Mouse (Mus musculus): Measurements from ENCODE around the gene Brca2.
"Not testable (repeated sequence)": the region's sequence is repeated elsewhere in the genome, so short reads cannot be mapped to it uniquely, and the experiment has no call there.

The Brca2 gene

DNA sequence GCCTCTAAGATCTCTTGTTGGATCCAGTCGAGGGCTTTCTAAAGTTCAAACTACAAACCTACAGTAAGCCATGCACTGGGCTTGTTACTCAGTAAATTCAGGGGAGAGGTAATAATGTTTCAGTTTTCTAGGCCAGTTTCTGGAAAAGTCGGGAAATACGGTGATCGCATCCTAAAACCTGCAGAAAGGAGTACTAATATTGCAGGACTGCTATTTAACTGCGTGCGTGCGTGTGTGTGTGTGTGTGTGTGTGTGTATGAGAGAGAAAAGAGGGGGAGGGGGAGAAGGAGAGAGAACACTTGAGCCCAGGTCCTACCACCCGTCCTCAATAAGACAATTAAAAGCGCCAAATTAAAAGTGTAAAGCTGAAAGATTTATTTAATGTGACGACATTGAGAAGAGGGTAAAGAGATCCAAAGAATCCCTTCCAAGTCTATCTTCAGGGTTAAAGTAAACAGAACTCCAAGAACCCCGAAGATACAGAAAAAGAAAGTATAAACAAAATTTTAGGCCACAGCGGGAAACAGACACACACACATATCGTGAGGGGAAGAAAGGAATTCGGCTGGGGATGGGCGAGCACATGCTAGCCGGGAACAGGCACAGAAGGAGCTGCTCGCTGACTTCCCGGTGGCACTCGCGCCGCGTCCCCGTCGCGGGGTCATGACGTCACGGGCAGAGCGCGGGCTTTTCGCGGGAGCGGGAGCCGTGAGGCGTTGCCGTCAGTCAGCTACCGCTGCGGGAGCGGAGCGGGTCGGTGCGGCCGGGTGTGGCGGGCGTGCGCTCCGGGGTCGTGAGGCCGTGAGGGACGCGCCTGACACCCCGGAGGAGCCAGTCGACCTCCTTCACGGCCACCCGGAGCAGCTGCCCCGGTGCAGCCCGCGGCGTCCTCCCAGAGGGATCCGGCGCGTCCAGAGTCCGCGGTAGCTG is at the start of gene Brca2:
Gene Brca2 (plus strand): TSS at position 694 of the 930 bp plus-strand sequence.
- peak; percentile 92 for DNase-seq (ENCODE audit: low read depth, low spot score)

DNA sequence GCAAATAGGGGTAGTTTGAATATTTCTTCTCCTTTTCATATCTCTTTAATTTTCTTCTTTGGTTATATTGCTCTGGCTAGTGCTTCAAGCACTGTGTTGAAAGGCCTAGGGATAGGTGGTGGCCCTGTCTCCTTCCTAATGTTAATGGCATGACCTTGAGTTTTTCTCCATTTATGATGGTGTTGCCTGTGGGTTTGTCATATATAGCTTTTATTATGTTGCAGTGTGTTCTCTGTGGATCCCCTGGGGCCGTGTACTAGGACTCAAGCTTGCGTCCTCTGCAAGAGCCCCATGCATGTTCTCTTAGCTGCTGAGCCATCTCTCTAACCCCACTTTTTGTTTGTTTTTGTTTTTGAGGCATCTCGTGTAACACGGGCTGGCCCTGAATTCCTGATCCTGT is 45.1 kb upstream of the Brca2 start:
- no peak for DNase-seq (ENCODE audit: low read depth, low spot score)

DNA sequence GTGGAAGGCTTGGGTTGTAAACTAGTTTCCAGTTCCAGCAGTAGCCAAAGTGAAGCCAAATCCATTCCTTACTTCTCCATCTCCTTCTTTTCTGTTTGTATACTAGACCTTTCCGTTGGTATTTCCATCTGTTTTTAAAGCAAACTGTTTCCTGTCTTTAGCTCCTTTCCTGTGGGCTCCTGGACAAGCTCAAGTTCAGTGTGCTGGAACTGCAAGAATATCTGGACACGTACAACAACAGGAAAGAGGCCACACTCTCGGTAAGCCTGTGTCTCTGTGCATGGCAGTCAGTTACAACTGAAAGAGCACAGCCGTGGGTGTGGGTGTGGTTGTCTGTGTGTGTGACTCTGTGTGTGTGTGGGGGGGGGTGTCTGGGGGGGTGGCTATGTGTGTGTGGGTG is 43.8 kb upstream of the Brca2 start:
- DNase-seq (ENCODE audit: low read depth, low spot score) = no peak

DNA sequence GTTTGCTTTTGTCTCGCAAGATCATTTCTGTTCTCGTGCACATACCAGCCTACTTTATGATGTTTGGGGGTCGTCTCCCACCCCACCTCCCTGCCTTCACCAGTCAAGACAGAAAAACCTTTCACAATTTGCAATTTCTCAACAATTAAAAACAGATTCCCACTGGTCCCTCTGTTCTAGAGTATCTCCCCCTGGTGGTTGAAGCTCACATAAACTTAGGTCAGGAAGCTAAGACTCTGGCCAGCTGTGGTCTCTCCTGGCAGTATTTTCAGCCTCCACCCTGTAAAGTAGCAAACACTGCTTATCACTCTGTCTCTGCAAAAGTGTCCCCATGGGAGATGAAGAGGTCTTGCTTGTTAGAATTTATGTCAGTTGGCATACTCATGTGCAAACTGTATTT is 37.2 kb upstream of the Brca2 start:
- peak; percentile 41 for DNase-seq (ENCODE audit: low read depth, low spot score)

DNA sequence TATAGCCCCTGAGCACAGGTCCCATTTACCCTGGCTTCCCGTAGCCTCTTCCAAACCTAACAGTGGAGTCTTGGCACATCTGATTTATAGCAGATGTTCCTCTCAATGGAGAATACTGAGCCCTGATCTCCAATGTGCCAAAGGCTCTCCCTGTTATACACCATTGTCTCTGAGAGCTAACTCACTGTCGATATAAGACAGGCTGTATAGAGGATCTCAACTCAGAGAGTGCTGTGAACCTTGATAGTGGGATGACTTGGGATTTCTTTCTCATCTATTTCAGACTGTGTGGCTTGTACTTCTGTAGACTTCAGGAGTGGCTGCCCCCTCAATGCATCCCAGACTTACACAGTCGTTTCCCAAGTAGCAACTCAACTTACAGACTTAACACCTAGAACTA is 32.1 kb upstream of the Brca2 start:
- no peak for DNase-seq (ENCODE audit: low read depth, low spot score)

DNA sequence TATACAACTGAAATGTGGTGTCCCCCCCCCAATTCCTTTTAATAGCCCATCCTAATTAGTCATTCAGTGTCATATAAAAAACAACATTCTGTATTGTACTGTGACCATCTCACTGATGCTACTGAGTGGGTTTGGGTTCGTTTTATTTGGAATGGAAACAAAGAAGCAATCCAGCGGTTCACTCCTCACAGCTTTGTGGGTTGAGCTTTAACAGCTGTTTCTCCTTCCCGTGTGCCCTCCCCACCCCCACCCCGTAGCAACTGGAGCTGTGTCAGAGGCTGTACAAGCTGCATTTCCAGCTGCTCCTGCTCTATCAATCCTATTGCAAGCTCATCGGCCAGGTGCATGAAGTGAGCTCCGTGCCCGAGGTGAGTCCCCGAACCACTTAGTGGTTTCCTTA is 31.6 kb upstream of the Brca2 start:
- no peak for DNase-seq (ENCODE audit: low read depth, low spot score)

DNA sequence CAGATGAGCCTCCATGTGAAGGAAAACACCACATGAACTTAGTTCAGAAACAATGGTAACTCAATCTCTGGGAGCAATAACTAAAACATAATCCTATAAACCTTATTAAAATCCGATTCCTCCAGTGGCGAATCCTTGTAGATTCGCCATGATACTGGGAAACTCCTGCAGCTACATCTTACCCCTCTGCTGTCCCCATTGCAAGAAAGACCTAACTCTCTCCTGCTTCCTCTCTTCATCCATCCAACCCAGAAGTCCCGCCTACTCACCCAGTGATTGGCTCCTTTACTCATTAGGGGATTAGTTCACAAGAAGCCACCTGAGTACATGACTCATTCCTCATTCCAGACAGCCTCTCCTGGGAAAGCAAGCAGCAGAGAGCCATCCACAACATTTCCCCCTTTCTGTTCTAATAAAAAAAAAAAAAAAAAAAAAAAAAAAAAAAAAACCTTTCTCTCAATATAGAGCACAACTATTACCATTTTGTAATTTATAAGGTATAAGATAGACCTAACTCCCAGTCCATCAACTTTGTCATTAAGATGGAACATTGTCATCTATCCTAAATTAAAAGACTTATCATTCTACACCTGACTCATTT is 30.8 kb upstream of the Brca2 start:
- DNase-seq (ENCODE audit: low read depth, low spot score) = not testable (repeated sequence)

DNA sequence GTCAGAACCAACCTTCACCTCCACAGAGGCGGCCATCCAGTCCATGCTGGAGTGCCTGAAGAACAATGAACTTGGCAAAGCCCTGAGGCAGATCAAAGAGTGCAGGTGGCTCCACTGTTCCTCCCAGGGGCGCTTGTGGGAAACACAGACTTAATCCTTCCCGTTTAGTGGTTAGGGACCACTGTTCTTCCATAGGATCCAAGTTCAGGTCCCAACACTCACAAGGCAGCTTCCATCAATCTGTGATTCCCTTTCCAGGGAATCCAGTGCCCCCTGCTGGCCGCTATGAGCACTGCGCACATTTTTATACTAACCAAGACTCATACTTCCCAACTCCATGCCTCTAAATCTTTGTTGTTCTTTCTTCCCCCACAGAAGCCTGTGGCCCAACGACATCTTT is 26.6 kb upstream of the Brca2 start:
- peak; percentile 36 for DNase-seq (ENCODE audit: low read depth, low spot score)

DNA sequence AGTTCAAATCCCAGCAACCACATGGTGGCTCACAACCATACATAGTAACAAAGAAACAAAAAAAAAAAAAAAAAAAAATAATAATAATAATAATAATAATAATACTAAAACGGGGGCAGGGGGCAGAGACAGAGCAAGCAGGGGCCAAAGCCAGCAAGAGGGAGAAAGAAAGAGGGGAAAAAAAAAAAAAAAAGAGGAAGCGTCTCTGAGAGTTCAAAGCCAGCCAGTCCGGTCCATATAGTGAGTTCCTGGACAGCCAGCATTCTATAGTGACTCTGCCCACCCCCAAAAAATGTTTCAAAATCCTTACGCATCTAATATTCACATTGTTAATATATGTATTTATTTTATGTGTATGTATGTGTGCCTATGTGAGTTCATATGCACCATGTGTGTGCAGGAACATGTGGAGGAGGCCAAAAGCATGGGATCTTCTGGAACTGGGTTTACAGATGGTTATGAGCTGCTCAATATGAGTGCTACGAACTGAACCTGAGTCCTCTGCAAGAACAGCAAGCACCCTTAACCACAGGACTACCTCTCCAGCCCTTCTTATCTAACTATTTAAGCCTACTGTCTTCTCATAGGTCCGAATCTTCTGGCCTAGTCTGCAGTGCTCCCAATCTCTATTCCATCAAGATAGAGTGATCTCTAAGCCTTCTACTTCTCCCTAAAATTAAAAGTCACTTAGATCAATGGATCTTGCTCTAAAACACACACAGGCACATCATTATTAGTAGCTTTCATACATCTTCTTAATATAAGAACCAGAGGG is 11.8 kb upstream of the Brca2 start:
- no peak for DNase-seq (ENCODE audit: low read depth, low spot score)

DNA sequence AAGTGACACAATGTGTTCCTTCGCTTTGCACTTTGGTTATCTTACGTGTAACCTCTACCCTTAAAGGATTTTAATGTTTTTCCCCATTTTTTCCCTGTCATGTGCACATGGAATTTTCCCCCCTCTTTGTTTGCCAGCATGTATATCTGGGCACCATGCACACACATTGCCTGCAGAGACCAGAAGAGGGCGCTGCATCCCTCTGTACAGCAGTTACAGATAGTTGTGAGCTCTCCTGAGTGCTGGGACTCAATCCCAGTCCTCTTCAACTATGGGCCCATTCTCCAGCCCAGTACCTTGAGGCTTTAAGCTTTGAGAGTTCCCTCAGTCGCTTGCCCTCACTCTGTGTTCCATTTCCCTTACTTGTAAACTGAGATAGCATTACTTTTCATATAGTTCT is 9.2 kb upstream of the Brca2 start:
- no peak for DNase-seq (ENCODE audit: low read depth, low spot score)

DNA sequence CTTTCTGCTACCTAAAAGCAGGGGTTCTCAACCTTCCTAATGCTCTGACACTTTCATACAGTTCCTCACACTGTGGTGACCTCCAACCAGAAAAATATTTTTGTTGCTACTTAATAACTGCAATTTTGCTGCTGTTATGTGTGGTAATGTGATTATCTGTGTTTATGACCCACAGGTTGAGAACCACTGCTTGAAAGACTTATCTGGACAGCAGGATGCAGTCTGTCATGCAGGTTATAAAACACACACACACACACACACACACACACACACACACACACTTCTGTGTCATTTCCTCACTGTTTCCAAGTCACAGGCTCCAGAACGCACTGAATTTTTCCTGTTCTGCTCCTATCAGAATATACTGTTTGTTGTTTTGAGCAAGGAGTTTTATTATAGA is 8.4 kb upstream of the Brca2 start:
- DNase-seq (ENCODE audit: low read depth, low spot score) = no peak

DNA sequence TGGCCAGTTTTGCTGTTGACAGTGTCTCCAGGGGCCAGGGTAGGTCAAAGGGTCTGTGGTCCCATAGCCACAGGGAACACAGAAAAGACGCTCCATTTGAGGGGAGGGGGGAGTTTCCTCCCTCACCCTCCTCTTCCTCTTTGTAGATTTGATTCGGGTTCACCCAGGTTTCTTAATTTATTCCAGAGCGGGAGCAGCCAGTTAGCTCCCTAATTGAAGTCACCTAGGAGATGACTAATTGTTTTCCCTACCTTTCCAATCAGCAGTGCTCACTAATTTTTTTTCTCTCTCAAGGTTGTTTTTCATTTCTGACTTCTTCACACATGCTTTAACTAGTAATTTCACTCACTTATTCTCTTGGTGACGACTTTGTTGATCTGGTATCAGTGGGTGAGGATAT is 4.4 kb upstream of the Brca2 start, which contains the start of gene Zar1l:
Gene Zar1l (minus strand): TSS at position 101 of the 400 bp plus-strand sequence.
- no peak for DNase-seq (ENCODE audit: low read depth, low spot score)

DNA sequence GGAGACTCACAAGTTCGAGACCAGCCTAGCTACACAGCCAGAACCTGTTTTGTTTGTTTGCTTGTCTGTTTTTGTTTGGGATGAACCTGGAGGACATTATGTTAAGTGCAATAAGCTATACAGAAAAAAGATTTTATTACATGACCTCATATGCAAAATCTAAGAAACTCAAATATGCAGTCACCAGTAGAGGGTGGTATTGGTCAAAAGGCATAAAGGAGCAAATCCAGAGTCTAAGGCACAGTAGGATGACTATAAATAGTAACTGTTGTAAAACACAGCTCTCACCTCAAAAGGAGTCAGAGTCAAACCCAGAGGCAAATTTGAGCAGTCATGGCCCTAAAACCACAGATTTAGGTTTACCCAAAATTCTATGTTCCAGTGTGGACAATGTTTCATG is 2.9 kb upstream of the Brca2 start:
- DNase-seq (ENCODE audit: low read depth, low spot score) = peak; percentile 46

DNA sequence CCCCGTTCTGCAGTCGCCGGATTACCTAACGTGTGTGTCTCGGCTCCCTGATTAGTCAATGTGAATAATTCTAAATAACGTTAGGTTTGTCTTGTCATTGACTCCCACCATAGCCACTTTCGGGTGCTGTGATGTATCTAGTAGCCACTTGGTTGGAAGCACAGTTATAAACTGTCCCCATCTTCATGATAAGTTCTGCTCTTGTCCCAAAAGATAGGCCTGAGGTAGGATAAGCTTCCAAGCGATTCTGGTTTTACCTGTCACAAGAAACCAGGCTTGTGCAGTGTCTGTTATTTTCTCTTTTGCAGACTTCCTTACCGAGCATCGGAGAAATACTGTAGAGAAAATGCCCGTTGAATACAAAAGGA is 421 bp downstream of the Brca2 start:
- DNase-seq (ENCODE audit: low read depth, low spot score) = no peak

DNA sequence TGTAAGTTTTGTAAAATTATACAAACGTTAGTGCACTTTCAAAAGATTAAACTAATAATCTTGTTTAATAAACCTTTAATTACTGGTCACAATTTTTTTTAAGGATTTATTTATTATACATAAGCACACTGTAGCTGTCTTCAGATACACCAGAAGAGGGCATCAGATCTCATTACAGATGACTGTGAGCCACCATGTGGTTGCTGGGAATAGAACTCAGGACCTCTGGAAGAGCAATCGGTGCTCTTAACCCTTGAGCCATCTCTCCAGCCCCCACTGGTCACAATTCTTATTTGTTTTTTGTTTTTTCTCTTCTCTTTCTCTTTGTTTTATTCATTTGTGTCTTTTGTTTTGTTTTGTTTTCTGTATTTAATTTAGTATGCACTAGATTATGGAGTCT is 2.8 kb downstream of the Brca2 start:
- DNase-seq (ENCODE audit: low read depth, low spot score) = no peak

DNA sequence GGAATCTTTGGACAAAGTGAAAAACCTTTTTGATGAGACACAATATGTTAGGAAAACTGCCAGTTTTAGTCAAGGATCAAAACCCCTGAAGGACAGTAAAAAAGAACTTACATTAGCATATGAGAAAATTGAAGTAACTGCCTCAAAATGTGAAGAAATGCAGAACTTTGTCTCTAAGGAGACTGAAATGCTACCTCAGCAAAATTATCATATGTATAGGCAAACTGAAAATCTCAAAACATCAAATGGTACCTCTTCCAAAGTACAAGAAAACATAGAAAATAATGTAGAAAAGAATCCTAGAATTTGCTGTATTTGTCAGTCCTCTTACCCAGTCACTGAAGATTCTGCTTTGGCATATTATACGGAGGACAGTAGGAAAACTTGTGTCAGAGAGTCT is 18.9 kb downstream of the Brca2 start:
- DNase-seq (ENCODE audit: low read depth, low spot score) = no peak

DNA sequence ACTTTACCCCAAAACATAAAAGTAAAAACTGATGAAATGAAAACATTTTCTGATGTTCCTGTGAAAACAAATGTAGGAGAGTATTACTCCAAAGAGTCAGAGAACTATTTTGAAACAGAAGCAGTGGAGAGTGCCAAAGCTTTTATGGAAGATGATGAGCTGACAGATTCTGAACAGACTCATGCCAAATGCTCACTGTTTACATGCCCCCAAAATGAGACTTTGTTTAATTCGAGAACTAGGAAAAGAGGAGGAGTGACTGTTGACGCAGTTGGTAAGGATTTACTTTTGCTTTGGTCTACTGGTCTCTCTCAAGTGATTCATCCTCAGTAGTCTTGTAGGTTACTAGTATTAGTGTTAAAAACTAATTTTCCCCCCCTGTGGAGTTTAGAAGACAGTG is 20.8 kb downstream of the Brca2 start:
- no peak for DNase-seq (ENCODE audit: low read depth, low spot score)

DNA sequence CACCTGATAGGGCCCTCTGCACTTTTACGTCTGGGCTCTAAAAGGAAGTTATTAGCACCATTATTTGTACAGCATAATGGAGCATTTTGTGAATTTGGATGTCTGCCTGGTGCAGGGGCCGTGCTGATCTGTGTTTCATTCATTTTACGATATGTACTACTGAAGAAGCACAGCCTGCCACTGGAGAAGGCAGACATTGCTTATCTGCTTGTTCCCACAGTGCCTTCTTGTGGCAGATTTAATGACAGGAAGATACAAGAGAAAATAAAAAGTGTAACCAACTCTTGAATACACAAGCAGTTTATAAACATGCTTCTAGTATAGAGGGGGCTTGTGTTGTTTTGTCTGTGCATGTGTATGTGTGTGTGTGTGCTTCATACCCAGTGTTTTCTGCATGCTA is 29.2 kb downstream of the Brca2 start:
- no peak for DNase-seq (ENCODE audit: low read depth, low spot score)

DNA sequence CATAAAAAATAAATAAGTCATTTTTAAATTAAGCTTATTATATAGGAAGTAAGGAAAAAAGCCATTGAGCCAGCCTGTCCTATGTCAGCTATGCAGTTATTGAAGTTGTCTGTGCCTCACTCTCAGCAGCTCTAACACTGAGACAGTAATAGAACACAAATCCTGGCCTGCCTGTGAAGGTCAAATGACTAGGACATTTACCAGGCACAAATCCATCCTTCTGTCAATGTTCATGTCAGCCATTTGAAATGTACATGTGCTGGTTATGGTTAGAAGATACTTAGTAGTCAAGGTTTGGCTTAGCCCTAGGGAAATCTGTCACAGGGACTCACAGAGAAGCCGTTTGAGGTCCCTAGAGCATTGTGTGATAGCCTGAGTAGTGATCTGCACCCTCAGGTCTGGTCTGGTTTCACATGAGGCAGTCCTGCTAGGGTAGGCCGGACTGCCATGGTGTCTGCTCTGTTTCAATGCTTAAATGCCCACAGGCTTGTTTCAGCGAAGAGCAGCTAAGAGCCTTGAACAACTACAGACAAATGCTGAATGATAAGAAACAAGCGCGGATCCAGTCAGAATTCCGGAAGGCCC is 37.2 kb downstream of the Brca2 start:
- DNase-seq (ENCODE audit: low read depth, low spot score) = no peak

DNA sequence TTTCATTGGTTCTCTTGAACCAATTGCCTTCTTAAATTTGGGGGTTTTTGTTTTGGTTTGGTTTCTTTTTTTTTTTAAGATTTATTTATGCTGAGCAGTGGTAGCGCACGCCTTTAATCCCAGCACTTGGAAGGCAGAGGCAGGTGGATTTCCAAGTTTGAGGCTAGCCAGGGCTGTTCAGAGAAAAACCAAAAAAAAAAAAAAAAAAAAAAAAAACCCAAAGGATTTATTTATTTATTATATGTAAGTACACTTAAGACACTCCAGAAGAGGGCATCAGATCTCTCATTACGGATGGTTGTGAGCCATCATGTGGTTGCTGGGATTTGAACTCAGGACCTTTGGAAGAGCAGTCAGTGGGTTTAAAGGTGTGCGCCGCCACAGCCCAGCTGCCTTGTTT is 38.4 kb downstream of the Brca2 start:
- DNase-seq (ENCODE audit: low read depth, low spot score) = no peak

DNA sequence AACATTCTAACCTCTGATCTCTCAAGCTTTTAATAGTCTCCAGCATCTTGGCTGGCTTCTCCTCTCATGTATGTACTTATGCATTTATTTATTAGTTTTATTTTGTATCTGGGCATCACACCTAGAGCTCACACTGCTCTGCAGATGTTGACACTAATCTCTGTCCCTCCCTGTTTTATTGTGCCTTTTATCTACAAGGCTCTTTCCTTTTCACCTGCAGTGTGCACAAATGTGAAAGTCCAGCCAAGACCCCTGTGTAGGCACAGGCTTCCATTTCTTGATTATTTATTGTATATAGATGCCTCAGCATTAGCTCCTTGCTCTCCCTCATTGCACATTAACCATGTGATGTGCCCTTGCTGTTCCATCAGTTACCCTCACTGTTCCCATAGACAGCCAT is 38.9 kb downstream of the Brca2 start:
- DNase-seq (ENCODE audit: low read depth, low spot score) = no peak

DNA sequence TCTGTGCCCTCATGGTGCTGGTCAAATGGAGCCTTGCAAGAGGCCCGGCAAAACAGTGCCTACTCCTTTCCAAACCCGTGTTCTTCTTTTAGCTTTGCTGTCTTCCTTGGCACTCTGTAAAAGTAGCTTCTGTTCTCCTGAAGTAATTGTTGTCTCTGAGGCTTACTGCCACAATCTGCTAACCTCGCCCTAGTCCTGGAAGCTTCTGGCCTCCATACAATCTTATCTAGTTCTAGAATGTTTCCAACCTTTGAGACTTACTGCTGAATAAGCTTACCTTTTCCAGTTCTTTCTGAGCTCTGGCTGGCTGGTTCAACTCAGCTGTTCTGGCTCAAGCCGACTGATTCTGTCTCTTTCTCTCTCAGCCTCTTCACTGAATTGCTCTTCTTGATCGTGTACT is 39.4 kb downstream of the Brca2 start:
- DNase-seq (ENCODE audit: low read depth, low spot score) = no peak

All from A20 (cell line).